Mouse (Mus musculus): ENCODE measurements around the gene Sds. TPM values are rescaled to one million over a fixed set of nuclear protein-coding genes. Genes with fewer than 3 reads are reported as not detected.

The Sds gene
- polyA plus RNA-seq, 1 experiment from 2014 or later, result not detected

GRCm38 (mm10) chr5:120522649-120523048 lies 46.3 kb downstream of the Sds start:
- ATAC-seq (ENCODE audit: insufficient read depth, low FRiP score, low TSS enrichment) (no peak), DNase-seq (ENCODE audit: low spot score) (no peak)
- Histone ChIP-seq H3K4me2 (ENCODE audit: low read depth) (no peak overlapping the region), H3K4me1 (ENCODE audit: control insufficient read depth, insufficient read depth, low read length) (peaks cover 8% of the 10 kb centered on the region; the same call in 1 of the 2 replicates), H3K9ac (ENCODE audit: low read length) (no peak overlapping the region), H3K4me3 (ENCODE audit: low read depth, low read length) (no peak overlapping the region), H3K36me3 (ENCODE audit: control insufficient read depth, insufficient read depth, low read length) (no peaks in the 10 kb centered on the region), H3K9me3 (ENCODE audit: control insufficient read depth, low read length) (no peaks in the 10 kb centered on the region), H3K27me3 (ENCODE audit: control insufficient read depth, insufficient read depth, low read length) (no peaks in the 10 kb centered on the region), H3K27ac (ENCODE audit: low read depth, low read length) (no peak overlapping the region)
- 84% methylated on average over 3 of the region's 3 CpGs for WGBS

GRCm38 (mm10) chr5:120524736-120525135 lies 48.4 kb downstream of the Sds start:
- peaks cover 8% of the 10 kb centered on the region; the same call in 1 of the 2 replicates for H3K4me1 ChIP-seq (ENCODE audit: control insufficient read depth, insufficient read depth, low read length)
- no peak overlapping the region for H3K27ac ChIP-seq (ENCODE audit: low read depth, low read length)
- ATAC-seq (ENCODE audit: insufficient read depth, low FRiP score, low TSS enrichment) (no peak), DNase-seq (ENCODE audit: low spot score) (no peak)
- no peak overlapping the region for H3K4me2 ChIP-seq (ENCODE audit: low read depth)
- H3K36me3 ChIP-seq (ENCODE audit: control insufficient read depth, insufficient read depth, low read length), result no peaks in the 10 kb centered on the region
- H3K4me3 ChIP-seq (ENCODE audit: low read depth, low read length), result no peak overlapping the region
- no peaks in the 10 kb centered on the region for H3K9me3 ChIP-seq (ENCODE audit: control insufficient read depth, low read length)
- H3K27me3 ChIP-seq (ENCODE audit: control insufficient read depth, insufficient read depth, low read length), result no peaks in the 10 kb centered on the region
- H3K9ac ChIP-seq (ENCODE audit: low read length), result no peak overlapping the region
- 98% methylated on average over 2 of the region's 2 CpGs for WGBS

- no peak overlapping the region for H3K4me3 ChIP-seq (ENCODE audit: low read depth, low read length)
- no peaks in the 10 kb centered on the region for H3K27me3 ChIP-seq (ENCODE audit: control insufficient read depth, insufficient read depth, low read length)
- peaks cover 8% of the 10 kb centered on the region; the same call in 1 of the 2 replicates for H3K4me1 ChIP-seq (ENCODE audit: control insufficient read depth, insufficient read depth, low read length)
- H3K9me3 ChIP-seq (ENCODE audit: control insufficient read depth, low read length), result no peaks in the 10 kb centered on the region
- 36% methylated on average over 5 of the region's 5 CpGs for WGBS
- no peak overlapping the region for H3K4me2 ChIP-seq (ENCODE audit: low read depth)
- no peak overlapping the region; the same call in 1 of the 2 replicates for H3K9ac ChIP-seq (ENCODE audit: low read length)
- H3K36me3 ChIP-seq (ENCODE audit: control insufficient read depth, insufficient read depth, low read length), result no peaks in the 10 kb centered on the region
- no peak for DNase-seq (ENCODE audit: low spot score)
- ATAC-seq (ENCODE audit: insufficient read depth, low FRiP score, low TSS enrichment), result no peak
- H3K27ac ChIP-seq (ENCODE audit: low read depth, low read length), result no peak overlapping the region
Observed at GRCm38 (mm10) chr5:120525737-120526136, 49.4 kb downstream of the Sds start.

GRCm38 (mm10) chr5:120526311-120526710 lies 50.0 kb downstream of the Sds start:
- Histone ChIP-seq H3K4me2 (ENCODE audit: low read depth) (no peak overlapping the region), H3K4me1 (ENCODE audit: control insufficient read depth, insufficient read depth, low read length) (peaks cover 8% of the 10 kb centered on the region; the same call in 1 of the 2 replicates), H3K9ac (ENCODE audit: low read length) (no peak overlapping the region), H3K4me3 (ENCODE audit: low read depth, low read length) (no peak overlapping the region), H3K27me3 (ENCODE audit: control insufficient read depth, insufficient read depth, low read length) (no peaks in the 10 kb centered on the region), H3K27ac (ENCODE audit: low read depth, low read length) (no peak overlapping the region), H3K9me3 (ENCODE audit: control insufficient read depth, low read length) (no peaks in the 10 kb centered on the region), H3K36me3 (ENCODE audit: control insufficient read depth, insufficient read depth, low read length) (no peaks in the 10 kb centered on the region)
- no peak for ATAC-seq (ENCODE audit: insufficient read depth, low FRiP score, low TSS enrichment)
- DNase-seq (ENCODE audit: low spot score), result no peak
- WGBS, result 56% methylated on average over 11 of the region's 11 CpGs

GRCm38 (mm10) chr5:120527296-120527964 lies 51.1 kb downstream of the Sds start:
- Histone ChIP-seq H3K4me3 (ENCODE audit: low read depth, low read length) (no peak overlapping the region), H3K27ac (ENCODE audit: low read depth, low read length) (no peak overlapping the region), H3K36me3 (ENCODE audit: control insufficient read depth, insufficient read depth, low read length) (no peaks in the 10 kb centered on the region), H3K4me1 (ENCODE audit: control insufficient read depth, insufficient read depth, low read length) (peaks cover 8% of the 10 kb centered on the region; the same call in 1 of the 2 replicates), H3K27me3 (ENCODE audit: control insufficient read depth, insufficient read depth, low read length) (no peaks in the 10 kb centered on the region), H3K4me2 (ENCODE audit: low read depth) (no peak overlapping the region), H3K9me3 (ENCODE audit: control insufficient read depth, low read length) (no peaks in the 10 kb centered on the region), H3K9ac (ENCODE audit: low read length) (no peak overlapping the region)
- no peak for DNase-seq (ENCODE audit: low spot score)
- ATAC-seq (ENCODE audit: insufficient read depth, low FRiP score, low TSS enrichment), result no peak
- WGBS, result 87% methylated on average over 13 of the region's 20 CpGs

- H3K4me1 ChIP-seq (ENCODE audit: control insufficient read depth, insufficient read depth, low read length), result peaks cover 4% of the 10 kb centered on the region
- no peak overlapping the region for H3K4me3 ChIP-seq (ENCODE audit: low read depth, low read length)
- no peaks in the 10 kb centered on the region for H3K36me3 ChIP-seq (ENCODE audit: control insufficient read depth, insufficient read depth, low read length)
- no peaks in the 10 kb centered on the region for H3K9me3 ChIP-seq (ENCODE audit: control insufficient read depth, low read length)
- H3K27ac ChIP-seq (ENCODE audit: low read depth, low read length), result no peak overlapping the region
- DNase-seq (ENCODE audit: low spot score) (no peak), ATAC-seq (ENCODE audit: insufficient read depth, low FRiP score, low TSS enrichment) (no peak)
- H3K27me3 ChIP-seq (ENCODE audit: control insufficient read depth, insufficient read depth, low read length), result no peaks in the 10 kb centered on the region
- 92% methylated on average over 8 of the region's 8 CpGs for WGBS
- H3K4me2 ChIP-seq (ENCODE audit: low read depth), result no peak overlapping the region
- H3K9ac ChIP-seq (ENCODE audit: low read length), result no peak overlapping the region
Observed at GRCm38 (mm10) chr5:120531631-120532030, 55.3 kb downstream of the Sds start.

Other genes starting within 250 kb of the Sds start
- gene Lhx5, start 44.8 kb upstream of the Sds start, polyA plus RNA-seq (2014; fragmentation: Nextera tagmentation; extraction: Ambion mirVana), result 29.9 and 31.2 TPM in 2 replicates
- 5.3 and 5.9 TPM in 2 replicates for gene Sdsl, start 3.7 kb upstream of the Sds start, polyA plus RNA-seq (2014; fragmentation: Nextera tagmentation; extraction: Ambion mirVana)
- 33.3 and 33.6 TPM in 2 replicates for gene Plbd2, start 27.1 kb downstream of the Sds start, polyA plus RNA-seq (2014; fragmentation: Nextera tagmentation; extraction: Ambion mirVana)
- 2.9 and 4.9 TPM in 2 replicates for gene Slc8b1, start 34.6 kb downstream of the Sds start, polyA plus RNA-seq (2014; fragmentation: Nextera tagmentation; extraction: Ambion mirVana)
- 14.9 and 16.8 TPM in 2 replicates for gene Tpcn1, start 112.1 kb downstream of the Sds start, polyA plus RNA-seq (2014; fragmentation: Nextera tagmentation; extraction: Ambion mirVana)
- gene Iqcd, start 112.5 kb downstream of the Sds start, polyA plus RNA-seq (2014; fragmentation: Nextera tagmentation; extraction: Ambion mirVana), result 0.62 and 0.81 TPM in 2 replicates
- gene Rita1, start 136.1 kb downstream of the Sds start, polyA plus RNA-seq (2014; fragmentation: Nextera tagmentation; extraction: Ambion mirVana), result 12.3 and 13.2 TPM in 2 replicates
- 42.0 and 42.6 TPM in 2 replicates for gene Ddx54, start 136.2 kb downstream of the Sds start, polyA plus RNA-seq (2014; fragmentation: Nextera tagmentation; extraction: Ambion mirVana)
- gene Cfap73, start 157.7 kb downstream of the Sds start, polyA plus RNA-seq (2014; fragmentation: Nextera tagmentation; extraction: Ambion mirVana), result not detected in 2 replicates
- gene Rasal1, start 172.3 kb downstream of the Sds start, polyA plus RNA-seq (2014; fragmentation: Nextera tagmentation; extraction: Ambion mirVana), result 0.39 TPM in 1 of 2 replicates, not detected in the other
- gene Dtx1, start 235.4 kb downstream of the Sds start, polyA plus RNA-seq (2014; fragmentation: Nextera tagmentation; extraction: Ambion mirVana), result 7.0 and 7.4 TPM in 2 replicates

Data from neural tube, embryonic 11.5 days (tissue).